Mouse (Mus musculus): ENCODE results near the gene Lhx5. TPM values are rescaled to one million over a fixed set of nuclear protein-coding genes. Genes with fewer than 3 reads are reported as not detected.

Lhx5 gene
- total and polyA plus RNA-seq, 3 experiments = not detected

- no peaks in the 10 kb centered on the region for H3K79me2 ChIP-seq (replicated peaks; ENCODE audit: control insufficient read depth, extremely low read depth, insufficient read depth, poor library complexity, severe bottlenecking)
- peak; percentile 26 for DNase-seq (ENCODE audit: extremely low read depth)
- H3K4me3 ChIP-seq (replicated peaks in 1 of 3; ENCODE audit: low read depth in 2 of 3, low read length in 2 of 3, poor library complexity in 1 of 3) = no peak overlapping the region
- TF ChIP-seq ETS1 (conservative IDR thresholded peaks at IDR 0.05; ENCODE audit: low read depth, low read length) = peak; percentile 83
- no peak for TF ChIP-seq JUN (IDR thresholded peaks at IDR 0.05; ENCODE audit: insufficient read depth, low read depth, low read length)
- no peak for TF ChIP-seq RAD21 (IDR thresholded peaks at IDR 0.05; ENCODE audit: low read depth, low read length)
- peak; percentile 35; the same call in 1 of the 2 replicates for TF ChIP-seq IRF4 (IDR thresholded peaks at IDR 0.05; ENCODE audit: low read depth, low read length)
- TF ChIP-seq MEF2A (IDR thresholded peaks at IDR 0.05; ENCODE audit: borderline replicate concordance, low read depth, low read length) = 0 out of 2 replicates have a peak, but pooled peaks have one; percentile 20
- peak; percentile 33; the same call in 1 of the 2 replicates for TF ChIP-seq CHD2 (IDR thresholded peaks at IDR 0.05; ENCODE audit: low read length)
- no peak for TF ChIP-seq ELF1 (IDR thresholded peaks at IDR 0.05; ENCODE audit: low read depth, low read length)
- 0 out of 2 replicates have a peak, but pooled peaks have one; percentile 20 for TF ChIP-seq MAFK (IDR thresholded peaks at IDR 0.05; ENCODE audit: insufficient replicate concordance, low read length)
- 0 out of 2 replicates have a peak, but pooled peaks have one; percentile 23 for TF ChIP-seq EP300 (IDR thresholded peaks at IDR 0.05; ENCODE audit: low read length)
- TF ChIP-seq TCF12 (IDR thresholded peaks at IDR 0.05; ENCODE audit: low read depth, low read length) = peak; percentile 79
- peak; percentile 75 for TF ChIP-seq BHLHE40 (IDR thresholded peaks at IDR 0.05; ENCODE audit: low read depth, low read length)
- TF ChIP-seq MAZ (IDR thresholded peaks at IDR 0.05; ENCODE audit: low read depth, low read length) = 0 out of 2 replicates have a peak, but pooled peaks have one; percentile 24
- TF ChIP-seq E2F4 (IDR thresholded peaks at IDR 0.05; ENCODE audit: insufficient replicate concordance, low read depth, low read length) = no peak
- TF ChIP-seq CHD1 (IDR thresholded peaks at IDR 0.05; ENCODE audit: low read depth, low read length) = no peak
- dilution Hi-C loops (cut with MboI; ENCODE audit: extremely low pct_ligation_motif_present, extremely low pct_unique_long_range_greater_than_20kb, low sequenced_read_pairs) (no loop called here), in situ Hi-C loops (cut with MboI; ENCODE audit: low pct_ligation_motif_present, low pct_unique_long_range_greater_than_20kb, low sequenced_read_pairs) (no loop called here)
- peaks cover 13 to 45% of the 10 kb centered on the region in 2 experiments; a peak in 3 of 4 replicates for H3K4me1 ChIP-seq (ENCODE audit: control insufficient read depth in 1 of 2, insufficient read depth in 2 of 2)
- H3K27me3 ChIP-seq (replicated peaks) = peaks cover 74% of the 10 kb centered on the region
- H3K36me3 ChIP-seq (replicated peaks in 1 of 2; ENCODE audit: control insufficient read depth in 1 of 2, insufficient read depth in 1 of 2, low read length in 1 of 2) = no peaks in the 10 kb centered on the region
- H3K9me3 ChIP-seq (replicated peaks; ENCODE audit: low read length) = peaks cover 15% of the 10 kb centered on the region
- peak overlapping the region; percentile 57 for H3K4me2 ChIP-seq (ENCODE audit: insufficient read depth, low read depth, poor library complexity, severe bottlenecking)
- H3K27ac ChIP-seq (ENCODE audit: insufficient read depth, low read depth) = no peak overlapping the region
- H3K9ac ChIP-seq (ENCODE audit: insufficient read depth, low read depth) = no peak overlapping the region
Observed at GRCm38 (mm10) chr5:120461902-120462301, 30.4 kb downstream of the Lhx5 start.

- in situ Hi-C loops (cut with MboI; ENCODE audit: low pct_ligation_motif_present, low pct_unique_long_range_greater_than_20kb, low sequenced_read_pairs) (no loop called here), dilution Hi-C loops (cut with MboI; ENCODE audit: extremely low pct_ligation_motif_present, extremely low pct_unique_long_range_greater_than_20kb, low sequenced_read_pairs) (no loop called here)
- peaks cover 11 to 29% of the 10 kb centered on the region in 2 experiments; a peak in 3 of 4 replicates for H3K4me1 ChIP-seq (ENCODE audit: control insufficient read depth in 1 of 2, insufficient read depth in 2 of 2)
- peaks cover 77% of the 10 kb centered on the region for H3K27me3 ChIP-seq (replicated peaks)
- H3K4me3 ChIP-seq (replicated peaks in 1 of 3; ENCODE audit: low read depth in 2 of 3, low read length in 2 of 3, poor library complexity in 1 of 3) = no peak overlapping the region
- no peak overlapping the region for H3K4me2 ChIP-seq (ENCODE audit: insufficient read depth, low read depth, poor library complexity, severe bottlenecking)
- no peak overlapping the region for H3K9ac ChIP-seq (ENCODE audit: insufficient read depth, low read depth)
- peaks cover 15% of the 10 kb centered on the region for H3K9me3 ChIP-seq (replicated peaks; ENCODE audit: low read length)
- TF ChIP-seq UBTF (IDR thresholded peaks at IDR 0.05; ENCODE audit: low read depth, low read length) = no peak
- peak; percentile 23; the same call in 1 of the 2 replicates for TF ChIP-seq SMC3 (IDR thresholded peaks at IDR 0.05; ENCODE audit: low read depth, low read length)
- peak; percentile 48 for TF ChIP-seq RAD21 (IDR thresholded peaks at IDR 0.05; ENCODE audit: low read depth, low read length)
- peak; percentile 28 to 59; a peak in 2 of 4 replicates for TF ChIP-seq CTCF (conservative IDR thresholded peaks at IDR 0.05 in 1 of 2, IDR thresholded peaks at IDR 0.05 in 1 of 2; ENCODE audit: low read depth in 2 of 2, low read length in 2 of 2)
- H3K27ac ChIP-seq (ENCODE audit: insufficient read depth, low read depth) = no peak overlapping the region
- H3K79me2 ChIP-seq (replicated peaks; ENCODE audit: control insufficient read depth, extremely low read depth, insufficient read depth, poor library complexity, severe bottlenecking) = no peaks in the 10 kb centered on the region
- no peaks in the 10 kb centered on the region for H3K36me3 ChIP-seq (replicated peaks in 1 of 2; ENCODE audit: control insufficient read depth in 1 of 2, insufficient read depth in 1 of 2, low read length in 1 of 2)
- DNase-seq (ENCODE audit: extremely low read depth) = peak; percentile 30
Observed at GRCm38 (mm10) chr5:120464321-120464720, 32.8 kb downstream of the Lhx5 start.
